Mouse (Mus musculus) lung, adult 18-20 months (tissue): ENCODE measurements at regions not wholly inside any gene's neighbourhood (a gene's known extent, or its start where the extent isn't known, plus 50 kb on each side); places are given as distances from the start of the nearest gene placed in this dataset.

ENCODE experiments used
- DNase-seq, 2 experiments: peaks; one replicate each; pipeline ENCODE4 v3.0.0; 2022; ENCODE audit warnings: mixed read lengths in 2 of 2

DNA sequence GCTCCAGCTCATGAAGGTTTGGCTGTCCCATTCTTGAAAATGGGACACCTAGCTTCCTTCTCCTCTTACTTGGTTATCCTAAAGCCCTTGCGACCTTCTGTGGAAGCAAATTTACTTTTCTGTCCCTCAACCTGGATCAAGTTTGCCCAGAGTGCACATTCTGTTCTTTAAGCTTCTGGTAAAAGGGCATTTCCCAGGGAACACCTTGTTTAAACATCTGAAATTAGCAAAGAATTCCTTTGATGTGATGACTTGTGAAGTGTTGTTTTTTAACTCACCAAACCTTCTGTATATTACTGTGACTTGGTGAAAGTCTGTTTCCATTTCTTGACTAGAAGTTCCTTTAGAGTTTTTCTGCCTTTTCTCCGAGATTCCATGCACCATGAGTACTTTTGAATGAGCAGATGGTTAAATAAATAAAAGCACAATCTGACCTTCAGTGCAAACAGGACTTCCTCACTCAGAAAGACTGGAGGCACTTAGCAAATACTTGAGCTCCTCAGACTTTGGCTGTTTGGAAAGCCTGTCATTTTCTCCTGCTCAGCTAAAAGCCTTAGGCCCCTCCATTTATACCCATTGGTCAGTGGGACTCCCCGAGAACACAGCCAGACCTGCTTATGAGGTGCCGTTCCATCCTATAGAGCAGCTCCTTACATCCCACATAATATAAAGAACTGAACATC is 69.3 kb upstream of the Rprm start:
- DNase-seq, result peak in 1 of 2 experiments; percentile 31

DNA sequence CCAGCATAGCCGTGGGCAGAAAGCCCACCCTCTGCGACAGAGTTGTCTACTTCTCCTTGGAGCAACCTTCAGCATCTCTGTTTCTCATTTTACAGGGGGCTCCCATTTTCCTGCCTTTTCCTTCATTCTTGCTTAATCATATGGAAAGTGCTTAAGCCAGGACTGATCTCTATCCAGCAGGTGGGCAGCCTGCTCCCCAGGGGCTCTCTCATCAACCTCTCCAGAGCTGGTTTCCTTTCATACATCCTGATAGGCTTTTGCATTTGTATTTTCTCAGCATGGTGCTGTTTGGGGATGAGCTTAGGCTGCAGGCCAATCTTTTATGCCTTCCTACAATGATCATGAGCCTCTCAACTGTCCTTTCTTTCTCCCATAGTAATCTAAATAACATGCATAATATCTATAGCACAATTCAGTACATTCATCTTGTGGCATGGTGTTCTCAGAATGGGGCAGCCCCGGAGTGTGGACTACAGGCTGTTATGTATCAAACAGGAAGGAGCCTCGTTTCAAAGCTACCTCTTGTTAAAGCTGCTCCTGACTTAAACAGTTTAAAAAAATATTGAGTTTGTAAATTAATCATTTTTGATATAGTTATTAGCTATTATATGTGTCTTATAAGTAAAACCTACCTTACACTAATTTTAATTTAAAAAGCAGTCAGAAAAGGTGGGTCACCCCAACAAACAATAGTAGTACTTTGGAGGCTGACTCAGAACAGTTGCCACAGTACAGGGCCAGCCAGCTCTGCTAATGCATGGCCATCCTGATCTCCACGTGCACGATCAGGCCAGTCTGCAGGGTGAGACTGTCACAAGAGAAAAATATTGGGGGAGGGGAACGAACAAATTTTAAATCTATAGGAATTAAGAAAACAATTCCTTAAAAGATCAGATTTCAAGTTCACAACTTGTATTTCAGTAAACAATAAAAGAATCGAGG is 73.6 kb upstream of the Rprm start:
- no peak for DNase-seq

DNA sequence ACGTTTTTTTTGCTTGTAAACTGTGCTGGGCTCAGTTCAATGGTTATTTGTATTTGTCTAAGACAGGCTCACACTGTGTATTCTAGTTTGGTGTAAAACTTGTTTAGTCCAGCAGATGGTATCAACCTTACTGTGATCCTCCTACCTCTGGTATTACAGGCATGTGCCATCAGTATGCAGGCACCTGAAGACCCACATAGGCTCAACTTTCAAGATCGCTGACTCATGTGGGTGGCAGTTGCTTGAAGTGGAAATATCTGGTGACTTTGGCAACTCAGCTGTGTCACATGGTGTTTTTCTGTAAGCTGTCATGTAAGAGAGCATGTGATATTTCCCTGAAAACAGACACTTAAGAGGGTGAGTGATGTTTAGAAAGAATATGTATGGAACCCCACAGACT is 92.2 kb upstream of the Rprm start:
- peak; percentile 34 to 66 for DNase-seq

DNA sequence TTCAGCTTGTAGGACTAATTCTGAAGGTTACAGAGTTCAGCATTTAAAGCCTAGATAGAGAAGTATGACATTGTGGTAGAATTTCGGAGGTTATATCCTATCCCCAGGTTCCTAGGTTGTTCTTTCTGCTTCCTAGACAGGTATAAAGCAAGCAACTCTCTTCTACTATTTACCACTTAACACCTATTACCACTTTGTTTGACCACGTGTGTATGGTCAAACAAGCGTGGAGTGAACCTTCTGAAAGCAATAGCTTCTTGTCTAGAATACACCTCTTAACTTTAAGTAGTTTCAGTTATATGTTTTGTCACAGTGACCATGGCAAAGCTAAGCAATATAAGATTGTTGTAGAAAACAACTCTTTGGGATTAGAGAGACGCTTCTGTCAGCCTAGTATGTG is 105.5 kb upstream of the Rprm start:
- DNase-seq, result no peak

DNA sequence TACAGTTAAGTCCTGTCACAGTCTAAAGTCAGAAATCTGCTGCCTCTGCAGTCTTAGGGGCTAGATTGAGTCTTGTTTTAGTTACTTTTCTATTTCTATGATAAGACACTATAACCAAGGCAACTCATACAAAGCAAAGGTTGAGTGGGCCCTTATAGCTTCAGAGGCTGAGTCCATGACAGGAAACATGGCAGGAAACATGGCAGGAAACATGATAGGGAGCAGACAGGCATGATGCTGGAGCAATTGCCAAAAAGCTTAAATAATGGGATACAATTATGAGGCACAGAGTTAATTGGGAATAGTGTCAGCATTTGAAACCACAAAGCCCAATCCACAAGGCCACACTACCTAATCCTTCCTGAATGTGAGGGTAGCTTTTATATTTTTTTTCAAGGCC is 113.0 kb upstream of the Rprm start:
- no peak for DNase-seq

DNA sequence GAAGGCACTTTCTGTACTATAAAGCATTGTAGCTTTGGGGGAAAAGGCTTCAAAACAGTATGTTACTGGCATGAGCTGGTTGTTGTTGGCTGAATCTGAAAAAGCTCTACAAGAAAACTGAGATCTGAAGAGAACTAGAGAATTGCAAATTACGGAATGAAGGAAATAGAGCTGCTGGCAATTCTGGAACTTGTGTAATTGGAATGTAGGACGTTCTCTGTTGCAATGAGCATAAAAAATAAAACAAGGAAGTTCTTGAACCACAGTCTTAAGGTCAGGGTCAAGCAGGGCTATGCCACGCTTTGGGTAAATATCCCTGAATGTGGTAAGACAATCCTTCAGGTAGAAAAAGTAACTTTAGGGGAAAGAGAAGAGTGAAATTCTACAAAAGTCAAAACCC is 130.2 kb upstream of the Rprm start:
- peak; percentile 5 to 46 for DNase-seq

DNA sequence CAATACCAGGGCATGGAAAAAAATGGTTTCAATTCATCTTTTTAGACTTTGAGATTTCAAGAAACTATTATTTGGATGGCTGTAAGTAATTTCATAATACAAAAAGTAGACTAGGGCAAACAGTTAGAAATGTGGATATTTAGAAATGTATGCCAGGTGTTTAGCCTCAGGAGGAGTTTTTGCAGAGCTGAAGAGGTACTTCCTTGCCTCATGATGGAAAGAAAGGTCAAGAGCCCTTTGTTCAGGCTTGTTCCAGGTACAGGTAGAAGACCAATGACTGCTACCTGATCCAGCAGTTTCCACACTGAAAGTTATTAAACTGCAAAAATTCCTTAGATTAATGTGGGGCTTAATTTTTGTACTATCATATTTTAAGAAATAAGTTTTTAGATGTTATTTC is 143.3 kb upstream of the Rprm start:
- peak in 1 of 2 experiments; percentile 33 for DNase-seq

DNA sequence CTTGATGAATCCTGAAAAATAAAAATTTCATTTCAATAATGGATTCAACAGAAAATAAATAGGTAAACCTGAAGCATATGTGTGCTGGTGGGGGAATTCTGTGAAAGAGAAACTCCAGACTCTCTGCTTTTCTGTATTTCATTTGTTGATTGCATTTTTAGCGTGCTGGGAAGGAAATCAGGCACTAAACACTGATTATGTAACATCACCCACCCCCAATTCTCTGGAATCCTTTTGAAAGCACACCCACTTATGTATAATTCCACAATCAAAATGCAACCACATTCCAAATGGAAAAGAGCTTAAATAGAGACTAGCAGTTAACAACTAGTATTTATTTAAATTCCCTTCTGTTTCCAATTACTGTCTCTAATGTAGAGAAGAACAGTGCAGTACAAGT is 143.7 kb upstream of the Rprm start:
- no peak for DNase-seq

DNA sequence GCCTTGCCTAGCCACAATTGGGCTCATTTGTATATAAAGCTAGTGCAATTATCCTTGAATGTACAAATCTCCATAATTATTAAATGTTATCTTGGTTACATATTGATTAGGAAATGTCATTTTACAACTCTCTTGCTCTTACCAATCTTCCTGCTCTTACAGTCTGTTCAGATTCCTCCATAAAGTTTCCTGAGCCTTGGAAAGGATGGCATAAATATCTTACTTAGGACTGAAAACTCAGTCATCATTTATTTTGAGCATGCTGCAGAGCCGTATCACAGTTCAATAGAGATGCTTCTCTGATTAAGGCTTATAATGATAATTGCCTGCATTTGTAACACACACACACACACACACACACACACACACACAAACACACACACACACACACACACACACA is 151.4 kb upstream of the Rprm start:
- no peak for DNase-seq

DNA sequence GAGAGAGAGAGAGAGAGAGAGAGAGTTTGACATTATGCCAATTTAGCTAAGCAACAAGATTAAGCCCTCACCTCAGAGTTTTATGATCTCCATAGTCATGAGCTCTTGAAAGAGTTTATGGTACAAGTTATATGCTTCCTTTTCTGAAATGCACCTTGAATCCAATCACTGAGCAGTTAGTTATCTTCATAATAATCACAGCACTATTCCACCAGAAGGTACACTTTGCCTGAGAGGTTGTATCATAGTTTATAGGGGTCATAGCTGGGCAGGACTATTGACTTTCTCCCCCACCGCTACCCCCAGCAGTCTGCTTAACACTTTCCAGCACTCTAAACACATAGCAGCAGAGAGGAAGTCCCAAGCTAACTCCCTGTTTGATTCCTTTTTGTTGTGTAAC is 151.8 kb upstream of the Rprm start:
- DNase-seq, result no peak

DNA sequence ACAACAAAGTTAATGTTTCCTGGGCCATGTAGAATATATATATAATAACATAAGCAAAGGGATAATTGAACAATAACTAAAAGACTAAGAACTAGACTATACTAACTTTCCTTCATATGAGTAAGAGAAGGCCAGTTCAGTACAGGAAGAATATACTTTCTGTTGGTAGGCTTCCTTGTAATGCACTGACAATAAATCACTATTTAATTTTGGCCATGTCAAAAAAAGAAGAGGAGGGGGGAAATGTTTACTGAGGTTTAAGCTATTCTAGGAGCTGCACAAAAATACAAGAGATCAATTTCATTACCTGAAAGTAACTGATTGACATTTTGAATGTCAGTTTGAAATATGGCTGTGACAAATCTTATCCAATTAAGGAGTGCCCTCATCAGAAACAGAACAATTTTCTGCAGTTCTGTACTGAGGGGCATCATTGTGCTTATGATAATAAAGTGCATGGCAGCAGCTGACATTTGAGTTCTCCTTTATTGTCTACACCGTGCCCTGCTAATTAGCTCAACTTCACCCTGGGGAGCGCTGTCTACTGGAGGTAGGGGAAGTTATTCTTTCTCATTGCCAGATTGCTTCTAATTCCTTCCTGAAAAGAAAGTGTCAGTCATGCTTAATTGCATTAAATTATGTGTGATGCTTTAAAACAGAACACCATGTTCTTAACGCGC is 171.2 kb upstream of the Galnt13 start:
- no peak for DNase-seq

DNA sequence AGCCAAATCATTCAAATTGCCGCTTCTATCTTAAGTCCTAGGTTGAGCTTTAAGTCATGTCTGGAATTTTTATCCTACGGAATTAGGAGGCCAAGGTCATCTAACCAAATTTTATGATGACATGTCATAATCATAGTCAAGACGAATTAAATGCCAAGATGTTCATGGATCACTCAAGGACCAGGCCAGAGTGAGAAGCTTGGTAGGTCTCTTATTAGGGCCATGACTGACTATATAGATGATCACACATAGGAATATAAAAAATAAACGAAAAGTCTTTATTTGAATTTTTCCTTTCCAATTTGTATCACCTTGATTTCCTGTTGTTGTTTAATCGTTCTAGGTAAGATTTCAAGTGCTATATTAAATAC is 170.7 kb upstream of the Galnt13 start:
- no peak for DNase-seq

DNA sequence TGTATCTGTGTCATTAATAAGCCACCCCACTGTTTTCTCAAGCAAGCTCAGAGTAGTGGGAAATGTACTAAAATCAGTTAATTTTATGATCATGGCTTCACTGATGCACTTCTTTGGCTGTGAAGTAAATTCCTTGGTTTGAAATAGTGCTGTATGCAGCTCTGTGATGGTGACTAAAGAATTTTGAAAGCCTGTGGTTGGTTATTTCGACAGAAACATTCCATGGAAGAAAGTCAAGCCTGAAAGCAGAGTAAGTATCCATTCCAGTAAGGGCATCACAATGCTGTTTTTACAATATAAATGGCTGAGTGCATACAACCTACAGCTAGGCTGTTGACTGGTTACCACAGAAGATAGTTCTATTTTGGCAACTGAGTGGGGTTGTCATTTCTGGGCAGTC is 154.2 kb upstream of the Galnt13 start:
- no peak for DNase-seq

DNA sequence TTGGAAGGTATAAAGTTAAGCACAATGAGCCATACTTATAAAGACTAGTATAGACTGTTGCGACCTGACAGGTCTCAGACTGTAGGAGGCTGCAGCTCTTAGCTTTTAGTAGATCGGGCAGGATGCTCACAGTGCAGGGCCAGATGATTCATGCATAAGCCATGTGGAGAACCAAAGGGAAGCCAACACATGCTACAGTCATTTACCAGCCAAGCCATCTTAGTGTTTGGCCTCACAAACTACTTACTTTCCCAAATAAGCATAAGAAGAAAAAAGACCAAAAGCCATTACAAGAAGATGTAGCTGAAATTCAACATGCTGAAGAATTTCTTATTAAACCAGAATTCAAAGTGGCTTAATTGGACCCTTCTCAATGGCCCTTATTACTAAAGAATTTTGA is 152.2 kb upstream of the Galnt13 start:
- DNase-seq, result no peak

DNA sequence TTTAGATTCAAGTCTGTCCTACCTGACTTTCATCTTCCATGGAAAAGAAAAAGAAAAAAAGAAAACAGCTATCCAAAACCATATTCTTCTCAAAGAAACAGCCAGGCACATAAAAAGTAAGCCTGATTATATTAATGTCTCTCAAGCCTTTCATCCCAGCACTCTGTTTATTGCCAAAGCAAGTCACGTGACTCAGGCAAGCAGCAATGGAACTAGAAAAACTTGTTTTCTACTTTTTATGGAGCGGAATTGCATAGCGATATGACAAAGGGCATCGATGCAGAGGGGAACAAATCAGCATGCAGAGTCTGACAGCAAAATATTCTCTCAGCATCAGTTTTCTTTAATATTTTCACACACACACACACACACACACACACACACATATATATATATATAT is 130.6 kb upstream of the Galnt13 start:
- peak in 1 of 2 experiments; percentile 2 for DNase-seq

DNA sequence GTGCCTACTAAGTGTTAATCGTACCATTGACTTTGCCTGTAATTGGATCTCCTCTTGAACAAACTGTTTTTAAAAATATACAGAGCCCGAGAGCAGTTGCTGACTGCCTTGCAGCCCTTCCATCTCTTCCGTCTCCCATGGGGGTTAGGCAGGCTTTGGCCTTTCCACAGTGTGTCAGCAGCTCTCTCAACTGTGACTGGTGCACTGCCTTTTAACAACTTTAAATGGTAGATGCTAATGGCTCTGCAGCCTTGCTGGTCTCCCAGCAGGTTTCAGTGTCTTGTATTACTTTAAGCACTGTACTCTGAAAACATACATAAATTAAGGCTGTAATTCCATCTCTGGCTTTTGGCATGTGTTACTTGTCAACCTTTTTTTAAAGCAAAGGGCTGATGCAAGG is 117.6 kb upstream of the Galnt13 start:
- DNase-seq, result no peak

DNA sequence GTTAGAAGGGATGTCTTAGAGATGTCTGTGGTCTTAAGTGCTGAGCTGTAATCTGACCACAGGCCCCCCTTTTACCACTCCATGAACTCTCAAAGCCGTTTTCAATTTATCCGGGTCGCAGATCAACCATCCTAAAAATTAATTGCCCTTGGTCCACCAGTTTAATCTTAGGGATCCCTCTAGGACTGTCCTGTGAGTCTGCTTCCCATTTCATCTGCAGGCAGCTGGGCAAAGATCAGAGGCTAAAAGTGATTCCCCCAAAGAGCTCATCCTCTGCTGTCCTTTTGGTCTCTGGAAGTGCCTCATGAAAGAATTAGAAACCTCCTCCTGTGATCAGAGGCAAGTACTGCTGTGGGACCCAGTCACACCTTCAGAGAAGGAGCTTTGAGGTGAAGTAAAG is 69.2 kb upstream of the Galnt13 start:
- DNase-seq, result no peak

DNA sequence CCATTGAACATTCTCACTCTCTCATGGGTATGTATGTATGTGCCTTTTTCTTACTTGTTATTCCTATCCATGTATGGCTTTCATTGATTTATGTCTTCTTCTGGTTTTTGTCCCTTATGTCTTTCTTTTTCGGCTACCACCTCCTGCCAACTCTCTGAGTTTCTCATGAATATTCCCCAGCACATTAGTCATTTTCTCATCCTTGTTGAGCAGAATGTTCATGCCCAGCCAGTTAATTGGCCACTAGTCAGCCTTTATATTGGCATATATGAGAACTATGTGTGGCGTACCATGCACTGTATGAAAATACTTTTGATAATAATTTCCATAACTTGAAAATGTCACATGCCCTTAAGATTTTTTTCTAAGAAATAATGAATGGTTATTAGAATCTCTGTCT is 56.8 kb upstream of the Galnt13 start:
- DNase-seq, result no peak
